Mouse (Mus musculus) c-Kit-positive CD71-negative TER-119-negative erythroid progenitor cells, embryonic 14.5 days (primary cell): ENCODE data around the gene Shld2.
A peak's percentile ranks its signal among the peaks of the same experiment; 100 is the strongest.

Experiments
- DNase-seq: peaks from one replicate; pipeline ENCODE4 v3.0.0-alpha.2; 2013; ENCODE audit warnings: low read depth

The Shld2 gene

GRCm38 (mm10) chr14:34220426-34220825 is 89.9 kb downstream of the Shld2 start:
- DNase-seq: no peak

- DNase-seq: no peak
Observed at GRCm38 (mm10) chr14:34219786-34220198, 90.5 kb downstream of the Shld2 start.

- no peak for DNase-seq
Observed at GRCm38 (mm10) chr14:34219295-34219694, 91.0 kb downstream of the Shld2 start, which contains the start of gene Syt15. TSS of gene Syt15 (plus strand) at chr14:34219595.

GRCm38 (mm10) chr14:34215451-34216127 is 94.7 kb downstream of the Shld2 start:
- DNase-seq: no peak

GRCm38 (mm10) chr14:34209942-34210341 is 100.4 kb downstream of the Shld2 start:
- no peak for DNase-seq

GRCm38 (mm10) chr14:34209080-34209479 is 101.2 kb downstream of the Shld2 start:
- no peak for DNase-seq

- DNase-seq: peak; percentile 20
Observed at GRCm38 (mm10) chr14:34208651-34209050, 101.6 kb downstream of the Shld2 start.

- DNase-seq: no peak
Observed at GRCm38 (mm10) chr14:34207996-34208395, 102.3 kb downstream of the Shld2 start.

GRCm38 (mm10) chr14:34201231-34202035 is 108.9 kb downstream of the Shld2 start, which contains the start of gene Gprin2:
TSS of gene Gprin2 (minus strand) at chr14:34201653.
- no peak for DNase-seq

- DNase-seq: no peak
Observed at GRCm38 (mm10) chr14:34200738-34201230, 109.5 kb downstream of the Shld2 start.

- no peak for DNase-seq
Observed at GRCm38 (mm10) chr14:34196706-34197105, 113.6 kb downstream of the Shld2 start.

GRCm38 (mm10) chr14:34195466-34195865 is 114.8 kb downstream of the Shld2 start:
- DNase-seq: no peak

- no peak for DNase-seq
Observed at GRCm38 (mm10) chr14:34193879-34194278, 116.4 kb downstream of the Shld2 start.

GRCm38 (mm10) chr14:34190361-34190760 is 119.9 kb downstream of the Shld2 start:
- DNase-seq: no peak

GRCm38 (mm10) chr14:34188629-34189028 is 121.7 kb downstream of the Shld2 start:
- peak; percentile 53 for DNase-seq
